Mouse (Mus musculus) ovary, postnatal 36 days (tissue): Measurements from ENCODE around the gene Mup17.
"Not testable (repeated sequence)": the region's sequence is repeated elsewhere in the genome, so short reads cannot be mapped to it uniquely, and the experiment has no call there.

Source experiments
- DNase-seq: peaks from one replicate; pipeline ENCODE4 v3.0.0; 2022; ENCODE audit warnings: low spot score, mixed read lengths

Mup17 gene

GRCm38 (mm10) chr4:61595771-61596170, at the start of gene Mup17:
TSS of gene Mup17 (minus strand) at chr4:61595871.
- not testable (repeated sequence) for DNase-seq

DNA sequence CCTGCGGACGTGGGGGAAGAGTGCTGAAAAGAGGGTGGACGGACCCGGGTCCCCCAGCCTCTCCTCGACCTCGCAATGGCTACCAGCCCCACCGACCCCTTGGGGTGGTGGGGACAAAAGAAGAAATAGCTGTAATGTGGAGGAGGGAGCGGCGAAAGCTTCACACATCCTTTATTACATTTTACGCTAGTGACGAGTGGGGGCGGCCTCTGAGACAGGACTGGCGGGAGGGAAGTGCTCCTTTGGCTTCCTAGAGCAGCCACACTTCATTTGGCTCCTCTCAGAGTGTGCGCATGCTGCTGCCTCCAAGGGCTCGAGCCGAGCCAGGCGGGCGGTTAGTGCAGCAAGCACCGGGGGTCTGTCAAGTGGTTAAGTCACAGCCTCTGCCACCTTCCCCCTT, 24.1 kb downstream of the Mup17 start:
- not testable (repeated sequence) for DNase-seq

GRCm38 (mm10) chr4:61555887-61556286, 39.8 kb downstream of the Mup17 start:
- peak; percentile 12 for DNase-seq
